Mouse (Mus musculus): ENCODE results near the gene Olfr889.
"Not testable (repeated sequence)": the region's sequence is repeated elsewhere in the genome, so short reads cannot be mapped to it uniquely, and the experiment has no call there.

The Olfr889 gene

DNA sequence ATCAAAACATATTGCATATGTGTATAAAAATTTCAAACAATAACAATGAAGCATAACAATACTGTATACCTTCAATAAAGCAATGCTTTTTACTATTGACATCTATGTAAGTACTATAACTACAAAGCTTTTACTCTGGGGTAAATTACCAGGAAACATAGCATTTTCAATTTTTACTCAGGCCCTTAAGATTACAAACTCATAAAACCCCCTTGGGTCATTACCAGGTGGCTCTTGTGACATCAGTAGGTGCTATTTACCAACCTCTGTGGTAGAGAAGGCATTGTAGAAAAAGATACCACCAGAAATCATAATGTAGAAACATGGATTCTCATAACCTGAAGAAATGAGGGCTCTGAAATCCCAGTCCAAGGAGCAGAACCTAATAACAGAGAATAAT, at the start of gene Olfr889:
Gene Olfr889 (plus strand): TSS at position 301 of the 400 bp plus-strand sequence.
- in situ Hi-C loops (cut with MboI; ENCODE audit: low pct_unique_long_range_greater_than_20kb in 1 of 2, low sequenced_read_pairs in 2 of 2, unreplicated experiment in 1 of 2), result no loop called here

DNA sequence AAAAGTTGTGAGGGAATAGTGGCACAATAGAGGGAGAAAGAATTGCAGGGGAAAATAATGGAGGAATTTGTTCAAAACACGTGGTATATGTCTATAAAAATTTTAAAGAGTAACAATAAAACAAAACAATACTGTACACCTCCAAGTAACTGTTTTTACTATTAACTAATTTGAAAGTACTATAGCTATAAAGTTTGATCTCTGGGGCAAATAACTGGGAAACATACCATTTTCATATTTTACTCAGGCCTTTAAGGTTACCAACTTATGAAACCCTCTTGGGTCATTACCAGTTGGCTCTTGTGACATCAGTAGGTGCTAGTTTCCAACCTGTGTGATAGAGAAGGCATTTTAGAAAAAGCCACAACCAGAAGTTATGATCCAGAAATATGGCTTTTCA, 31.2 kb upstream of the Olfr889 start, which contains the start of gene Olfr887:
Gene Olfr887 (plus strand): TSS at position 301 of the 400 bp plus-strand sequence.
- in situ Hi-C loops (cut with MboI; ENCODE audit: low pct_unique_long_range_greater_than_20kb in 1 of 2, low sequenced_read_pairs in 2 of 2, unreplicated experiment in 1 of 2), result no loop called here

DNA sequence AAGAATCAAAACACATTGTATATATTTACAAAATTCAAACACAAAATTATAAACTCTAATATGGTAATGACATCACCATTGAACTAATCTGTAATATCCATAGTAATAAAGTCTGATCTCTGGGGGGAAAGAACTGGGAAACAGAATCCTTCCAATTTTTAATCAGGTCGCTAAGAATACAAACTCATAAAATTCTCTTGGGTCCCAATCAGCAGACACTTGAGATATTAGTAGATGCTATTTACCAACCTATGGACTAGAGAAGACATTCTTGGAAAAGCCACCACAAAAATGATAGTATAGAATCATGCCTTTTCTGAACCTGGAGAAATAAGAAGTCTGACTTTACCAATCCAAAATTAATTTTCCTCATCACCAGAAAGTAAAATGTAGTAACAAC, 7.2 kb upstream of the Olfr889 start, which contains the start of gene Olfr888:
Gene Olfr888 (plus strand): TSS at position 301 of the 400 bp plus-strand sequence.
- in situ Hi-C loops (cut with MboI; ENCODE audit: low pct_unique_long_range_greater_than_20kb in 1 of 2, low sequenced_read_pairs in 2 of 2, unreplicated experiment in 1 of 2), result no loop called here

DNA sequence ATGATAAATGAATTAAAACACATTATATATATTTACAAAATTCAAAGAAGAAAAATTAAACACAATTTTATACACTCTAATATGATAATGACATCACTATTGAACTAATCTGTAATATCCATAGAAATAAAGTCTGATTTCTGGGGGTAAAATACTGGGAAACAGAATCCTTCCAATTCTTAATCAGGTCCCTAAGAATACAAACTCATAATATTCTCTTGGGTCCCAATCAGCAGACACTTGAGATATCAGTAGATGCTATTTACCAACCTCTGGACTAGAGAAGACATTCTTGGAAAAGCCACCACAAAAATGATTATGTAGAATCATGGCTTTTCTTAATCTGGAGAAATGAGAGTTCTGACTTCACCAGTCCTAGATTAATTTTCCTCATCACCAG, 27.2 kb downstream of the Olfr889 start, which contains the start of gene Olfr890:
Gene Olfr890 (plus strand): TSS at position 301 of the 400 bp plus-strand sequence.
- in situ Hi-C loops (cut with MboI; ENCODE audit: low pct_unique_long_range_greater_than_20kb in 1 of 2, low sequenced_read_pairs in 2 of 2, unreplicated experiment in 1 of 2), result no loop called here

DNA sequence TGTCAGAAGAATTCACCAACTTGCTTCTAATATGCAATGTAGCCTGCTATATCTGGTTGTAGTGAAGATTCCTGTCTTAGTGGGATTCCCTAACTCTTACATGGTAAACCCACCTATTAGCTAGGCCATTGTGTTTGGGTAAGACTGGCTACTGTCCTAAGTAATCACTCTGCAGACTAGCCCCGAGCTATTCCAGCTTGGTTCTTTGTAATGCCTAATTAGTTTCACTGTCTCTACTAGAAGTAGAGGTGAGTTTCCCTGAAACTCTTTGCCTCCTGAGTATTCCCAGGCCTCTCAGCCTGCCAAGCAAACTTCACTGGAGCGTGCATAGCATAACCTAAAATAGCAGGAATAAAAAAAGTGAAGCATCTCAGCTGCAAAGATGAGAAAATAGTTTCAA, 53.3 kb downstream of the Olfr889 start:
- in situ Hi-C loops (cut with MboI; ENCODE audit: low pct_unique_long_range_greater_than_20kb in 1 of 2, low sequenced_read_pairs in 2 of 2, unreplicated experiment in 1 of 2), result not testable (repeated sequence)
